In genomic region chr13:24321313-24321712, GRCm38 (mm10) we compare ENCODE assay signal across 23 mouse cellular contexts. TPM values are rescaled to one million over a fixed set of nuclear protein-coding genes. Genes with fewer than 3 reads are reported as not detected.
DNase-seq lines count a peak whose midpoint lies in the region; ATAC-seq and TF ChIP-seq lines count a peak whose summit lies in the region.
"Had no signal": no experiment of that assay in that cellular context is flagged by ENCODE, and none has a peak within 500 bp of the region (broad histone marks: within the 10 kb centered on the region; RNA-seq: fewer than 3 reads in every experiment).

No protein-coding gene starts in this region.

- no peak overlapping the region for H3K27ac ChIP-seq in forebrain, postnatal 0 days (ENCODE audit: low read depth, low read length)
- H3K27ac ChIP-seq in forebrain, embryonic 16.5 days (ENCODE audit: low read length), result no peak overlapping the region
- no peak overlapping the region for H3K27ac ChIP-seq in heart, embryonic 12.5 days (ENCODE audit: poor library complexity, severe bottlenecking)
- no peak overlapping the region for H3K27ac ChIP-seq in heart, embryonic 10.5 days
- H3K27ac ChIP-seq in heart, embryonic 11.5 days (ENCODE audit: low read depth, low read length), result no peak overlapping the region
- H3K27ac ChIP-seq in kidney, adult 2 months (ENCODE audit: insufficient read depth, low read depth, low read length), result no peak overlapping the region

- H3K9ac ChIP-seq in forebrain, postnatal 0 days, result no peak overlapping the region
- H3K9ac ChIP-seq in forebrain, embryonic 16.5 days (replicated peaks; ENCODE audit: low read depth, low read length), result no peak overlapping the region
- H3K9ac ChIP-seq in heart, embryonic 12.5 days, result no peak overlapping the region
- no peak overlapping the region for H3K9ac ChIP-seq in heart, embryonic 11.5 days (ENCODE audit: low read depth, low read length)

- no peak for DNase-seq in forebrain, postnatal 0 days
- DNase-seq in heart, adult 11 months, result peak; percentile 46
- DNase-seq in heart, embryonic 10.5 days (ENCODE audit: low spot score), result peak; percentile 51
- DNase-seq in brain, embryonic 14.5 days (ENCODE audit: low read depth), result peak; percentile 9
- no peak for DNase-seq in kidney, adult 2 months
- DNase-seq: adrenal gland, adult 2 months; adrenal gland, adult 8-10 months; adrenal gland, postnatal 10 days; adrenal gland, postnatal 14 days; adrenal gland, postnatal 25 days; adrenal gland, postnatal 36 days; B cell, adult 2 months; cerebellum, adult 11 months; cerebellum, adult 11-12 months; cerebellum, adult 18-20 months had no signal

- H3K4me1 ChIP-seq in forebrain, postnatal 0 days (ENCODE audit: insufficient read depth), result no peaks in the 10 kb centered on the region
- H3K4me1 ChIP-seq in forebrain, embryonic 16.5 days (replicated peaks; ENCODE audit: control insufficient read depth, insufficient read depth, low read length), result no peaks in the 10 kb centered on the region
- no peaks in the 10 kb centered on the region for H3K4me1 ChIP-seq in heart, embryonic 12.5 days (replicated peaks)
- no peaks in the 10 kb centered on the region for H3K4me1 ChIP-seq in heart, embryonic 10.5 days
- no peaks in the 10 kb centered on the region for H3K4me1 ChIP-seq in heart, embryonic 11.5 days (ENCODE audit: control insufficient read depth, insufficient read depth, low read length)
- H3K4me1 ChIP-seq in kidney, adult 2 months (ENCODE audit: control insufficient read depth, insufficient read depth, low read length), result peaks cover 10% of the 10 kb centered on the region; the same call in 1 of the 2 replicates

- no peaks in the 10 kb centered on the region for H3K27me3 ChIP-seq in forebrain, postnatal 0 days (ENCODE audit: insufficient read depth, low read length)
- H3K27me3 ChIP-seq in forebrain, embryonic 16.5 days (replicated peaks; ENCODE audit: control insufficient read depth, insufficient read depth, low read length), result no peaks in the 10 kb centered on the region
- no peaks in the 10 kb centered on the region for H3K27me3 ChIP-seq in heart, embryonic 12.5 days (replicated peaks)
- H3K27me3 ChIP-seq in heart, embryonic 10.5 days (ENCODE audit: insufficient read depth, poor library complexity, severe bottlenecking), result no peaks in the 10 kb centered on the region
- no peaks in the 10 kb centered on the region for H3K27me3 ChIP-seq in heart, embryonic 11.5 days (ENCODE audit: control insufficient read depth, insufficient read depth, low read length)
- H3K27me3 ChIP-seq in kidney, adult 2 months (replicated peaks; ENCODE audit: control insufficient read depth, insufficient read depth, low read length), result no peaks in the 10 kb centered on the region
- H3K27me3 ChIP-seq: CH12.LX, Patski had no signal

- no peak overlapping the region for H3K4me2 ChIP-seq in forebrain, postnatal 0 days (ENCODE audit: low read depth)
- no peak overlapping the region for H3K4me2 ChIP-seq in forebrain, embryonic 16.5 days (ENCODE audit: low read length)
- no peak overlapping the region for H3K4me2 ChIP-seq in heart, embryonic 12.5 days
- H3K4me2 ChIP-seq in heart, embryonic 11.5 days, result no peak overlapping the region

- 49% methylated on average over 6 of the region's 6 CpGs for WGBS in forebrain, postnatal 0 days
- 61% methylated on average over 6 of the region's 6 CpGs for WGBS in forebrain, embryonic 16.5 days
- 70% methylated on average over 6 of the region's 6 CpGs for WGBS in heart, embryonic 12.5 days
- WGBS in heart, embryonic 10.5 days, result 74% methylated on average over 6 of the region's 6 CpGs
- WGBS in heart, embryonic 11.5 days (ENCODE audit: insufficient replicate concordance), result 75% methylated on average over 6 of the region's 6 CpGs
- WGBS in kidney, adult 2 months, result 81% methylated on average over 6 of the region's 6 CpGs

- H3K9me3 ChIP-seq in forebrain, postnatal 0 days (ENCODE audit: low read length), result no peaks in the 10 kb centered on the region
- no peaks in the 10 kb centered on the region for H3K9me3 ChIP-seq in forebrain, embryonic 16.5 days (ENCODE audit: control insufficient read depth, low read length)
- no peaks in the 10 kb centered on the region for H3K9me3 ChIP-seq in heart, embryonic 12.5 days (replicated peaks)
- no peaks in the 10 kb centered on the region for H3K9me3 ChIP-seq in heart, embryonic 10.5 days
- no peaks in the 10 kb centered on the region for H3K9me3 ChIP-seq in heart, embryonic 11.5 days (replicated peaks; ENCODE audit: control insufficient read depth, low read length)
- H3K9me3 ChIP-seq: G1E had no signal

- no peak for TF ChIP-seq POLR2A in brain, embryonic 14.5 days (IDR thresholded peaks at IDR 0.05; ENCODE audit: borderline replicate concordance, extremely low read depth, insufficient read depth, insufficient read length, poor library complexity, severe bottlenecking)
- no peak for TF ChIP-seq POLR2A in kidney, adult 2 months (IDR thresholded peaks at IDR 0.05; ENCODE audit: low read depth, low read length)

- H3K36me3 ChIP-seq in forebrain, postnatal 0 days (ENCODE audit: insufficient read depth), result no peaks in the 10 kb centered on the region
- no peaks in the 10 kb centered on the region for H3K36me3 ChIP-seq in forebrain, embryonic 16.5 days (ENCODE audit: control insufficient read depth, insufficient read depth)
- H3K36me3 ChIP-seq in heart, embryonic 12.5 days, result no peaks in the 10 kb centered on the region
- H3K36me3 ChIP-seq in heart, embryonic 10.5 days, result no peaks in the 10 kb centered on the region
- H3K36me3 ChIP-seq in heart, embryonic 11.5 days (ENCODE audit: control insufficient read depth, insufficient read depth, low read length), result no peaks in the 10 kb centered on the region
- no peaks in the 10 kb centered on the region for H3K36me3 ChIP-seq in kidney, adult 2 months (ENCODE audit: control insufficient read depth, insufficient read depth, low read length)
- H3K36me3 ChIP-seq: G1E had no signal

- no peak overlapping the region for H3K4me3 ChIP-seq in forebrain, postnatal 0 days (ENCODE audit: low read depth, low read length)
- no peak overlapping the region for H3K4me3 ChIP-seq in forebrain, embryonic 16.5 days (replicated peaks; ENCODE audit: low read length)
- H3K4me3 ChIP-seq in heart, embryonic 12.5 days, result no peak overlapping the region
- H3K4me3 ChIP-seq in heart, embryonic 10.5 days, result no peak overlapping the region
- no peak overlapping the region for H3K4me3 ChIP-seq in heart, embryonic 11.5 days (ENCODE audit: low read depth, low read length)
- no peak overlapping the region for H3K4me3 ChIP-seq in kidney, adult 2 months (ENCODE audit: insufficient read depth, low read depth, low read length)

- ATAC-seq in forebrain, postnatal 0 days, result peak; percentile 55
- no peak for ATAC-seq in forebrain, embryonic 16.5 days
- no peak for ATAC-seq in heart, embryonic 12.5 days (ENCODE audit: insufficient number of reproducible peaks, low FRiP score)
- no peak for ATAC-seq in heart, embryonic 11.5 days (replicated peaks; ENCODE audit: insufficient number of reproducible peaks, low FRiP score, low TSS enrichment)
- ATAC-seq: activated CD4-positive, CD25-positive, alpha-beta regulatory T cell, adult 4 months; CD4-positive, CD25-positive, alpha-beta regulatory T cell, adult 4 months; Patski had no signal

- no peak for TF ChIP-seq CTCF in forebrain, postnatal 0 days (IDR thresholded peaks at IDR 0.05; ENCODE audit: low read depth)
- no peak for TF ChIP-seq CTCF in brain, embryonic 14.5 days (IDR thresholded peaks at IDR 0.05; ENCODE audit: borderline replicate concordance, extremely low read depth, insufficient read depth, insufficient read length)
- no peak for TF ChIP-seq CTCF in kidney, adult 2 months (conservative IDR thresholded peaks at IDR 0.05; ENCODE audit: insufficient read depth, insufficient read length, low read depth, low read length)

RNA-seq across cellular contexts. Expression of gene Cmah, which starts 5.9 kb away (rescaled TPM):
- not detected in 2 replicates for total RNA-seq in forebrain, postnatal 0 days (2014; rRNA removed)
- polyA plus RNA-seq in forebrain, postnatal 0 days (2015; fragmentation: Nextera tagmentation; extraction: Ambion mirVana), result 0.08 and 0.16 TPM in 2 replicates
- polyA plus RNA-seq in forebrain, embryonic 16.5 days (2015; fragmentation: Nextera tagmentation; extraction: Ambion mirVana), result 0.04 and 0.11 TPM in 2 replicates
- 0.24 and 0.28 TPM in 2 replicates for polyA plus RNA-seq in heart, embryonic 12.5 days (2016; fragmentation: Nextera tagmentation; extraction: Ambion mirVana)
- 0.21 and 0.39 TPM in 2 replicates for polyA plus RNA-seq in heart, embryonic 10.5 days (2016; fragmentation: Nextera tagmentation; extraction: Ambion mirVana)
- 0.28 and 0.54 TPM in 2 replicates for polyA plus RNA-seq in heart, embryonic 11.5 days (2014; fragmentation: Nextera tagmentation; extraction: Ambion mirVana)
- 0.08 and 0.19 TPM in 2 replicates for polyA plus RNA-seq in brain, embryonic 14.5 days (2012; rRNA removed)
- 7.9 and 8.3 TPM in 2 replicates for polyA plus RNA-seq in kidney, adult 2 months (2012; rRNA removed)
- polyA plus RNA-seq: G1E had no signal

RNA-seq across cellular contexts. Expression of gene Carmil1, which starts 40.7 kb away (rescaled TPM):
- 44.4 and 47.9 TPM in 2 replicates for total RNA-seq in forebrain, postnatal 0 days (2014; rRNA removed)
- polyA plus RNA-seq in forebrain, postnatal 0 days (2015; fragmentation: Nextera tagmentation; extraction: Ambion mirVana), result 25.1 and 30.2 TPM in 2 replicates
- 49.5 and 53.8 TPM in 2 replicates for polyA plus RNA-seq in forebrain, embryonic 16.5 days (2015; fragmentation: Nextera tagmentation; extraction: Ambion mirVana)
- 12.0 and 12.4 TPM in 2 replicates for polyA plus RNA-seq in heart, embryonic 12.5 days (2016; fragmentation: Nextera tagmentation; extraction: Ambion mirVana)
- polyA plus RNA-seq in heart, embryonic 10.5 days (2016; fragmentation: Nextera tagmentation; extraction: Ambion mirVana), result 13.5 and 21.8 TPM in 2 replicates
- 8.4 and 12.1 TPM in 2 replicates for polyA plus RNA-seq in heart, embryonic 11.5 days (2014; fragmentation: Nextera tagmentation; extraction: Ambion mirVana)
- polyA plus RNA-seq in brain, embryonic 14.5 days (2012; rRNA removed), result 15.1 and 20.1 TPM in 2 replicates
- polyA plus RNA-seq in kidney, adult 2 months (2012; rRNA removed), result 6.9 and 7.7 TPM in 2 replicates

Comparison
In these comparisons a context has a peak if more than half of its experiments do, and no peak if none do; other contexts are left out.
1. DNase-seq: peak in heart, adult 11 months (single experiment), heart, embryonic 10.5 days (single experiment) and brain, embryonic 14.5 days (single experiment); none in forebrain, postnatal 0 days (single experiment) and kidney, adult 2 months (single experiment).